Mouse (Mus musculus): ENCODE measurements around the gene Ppp4r3b.

Gene Ppp4r3b

DNA sequence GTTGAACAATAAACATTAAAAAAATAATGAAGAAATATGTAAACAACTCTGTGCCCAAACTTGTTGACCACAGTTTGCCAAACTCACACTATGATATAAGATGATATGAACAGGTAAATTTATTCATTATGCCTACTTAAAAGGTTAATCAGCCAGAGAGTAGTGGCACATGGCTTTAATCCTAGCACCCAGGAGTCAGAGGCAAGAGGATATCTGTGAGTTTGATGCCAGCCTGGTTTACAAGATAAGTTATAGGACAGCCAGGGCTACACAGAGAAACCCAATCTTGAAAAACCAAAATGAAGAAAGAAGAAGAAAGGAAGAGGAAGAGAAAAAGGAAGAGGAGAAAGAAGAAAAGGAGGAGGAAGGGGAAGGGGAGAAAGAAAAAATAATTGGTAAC, 64.7 kb downstream of the Ppp4r3b start:
- DNase-seq (ENCODE audit: low read depth, low spot score) = no peak

DNA sequence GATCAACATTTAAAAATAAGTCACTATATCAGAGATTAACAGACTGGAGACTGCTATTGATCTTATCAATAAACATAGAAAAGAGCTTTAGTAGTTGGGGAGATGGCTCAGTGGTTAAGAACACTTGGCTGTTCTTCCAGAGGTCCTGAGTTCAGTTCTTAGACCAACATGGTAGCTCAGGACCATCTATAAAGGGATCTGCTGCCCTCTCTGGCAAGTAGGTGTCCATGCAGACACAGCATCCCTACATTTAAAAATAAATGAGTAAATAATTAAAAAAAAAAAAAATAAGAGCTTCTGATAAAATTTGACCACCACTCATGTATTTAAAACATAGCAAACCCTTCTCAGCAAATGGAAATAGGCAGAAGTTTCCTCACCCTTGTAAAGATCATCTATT, 65.4 kb downstream of the Ppp4r3b start:
- DNase-seq (ENCODE audit: low read depth, low spot score) = no peak

DNA sequence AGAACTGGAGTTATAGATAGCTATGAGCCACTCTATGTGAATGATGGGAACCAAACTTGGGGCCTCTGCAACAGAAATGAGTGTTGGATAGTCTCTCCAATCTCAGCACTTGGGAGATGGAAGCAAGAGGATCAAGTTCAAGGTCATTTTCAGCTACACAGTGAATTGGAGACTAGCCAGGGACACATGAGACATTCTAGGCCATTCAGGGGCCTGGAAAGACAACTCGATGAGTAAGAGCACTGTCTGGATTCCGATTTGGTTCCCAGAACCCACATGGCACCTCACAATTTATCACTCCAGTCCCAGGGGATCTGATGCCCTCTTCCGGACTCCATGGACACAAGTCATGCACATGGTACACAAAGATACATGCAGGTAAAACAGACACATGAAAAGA, 65.9 kb downstream of the Ppp4r3b start:
- no peak for DNase-seq (ENCODE audit: low read depth, low spot score)

DNA sequence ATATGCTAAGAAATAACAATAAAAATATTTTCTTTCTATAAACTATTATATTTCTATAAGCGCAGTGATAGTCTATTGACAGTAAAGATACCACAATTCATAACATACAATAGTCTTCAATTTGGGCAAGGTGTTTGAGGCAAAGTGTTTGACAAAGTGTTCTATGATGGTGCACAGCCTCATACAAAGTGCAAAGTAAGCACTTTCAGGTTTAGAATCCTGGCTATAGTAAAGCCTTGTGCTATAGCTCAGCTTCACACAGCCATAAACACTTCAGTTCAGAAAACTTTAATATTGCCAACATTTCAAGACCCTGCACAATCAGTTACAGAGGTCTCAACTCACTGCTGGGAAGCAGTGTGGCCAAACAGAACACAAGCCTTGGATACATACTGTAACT, 66.7 kb downstream of the Ppp4r3b start:
- no peak for DNase-seq (ENCODE audit: low read depth, low spot score)

DNA sequence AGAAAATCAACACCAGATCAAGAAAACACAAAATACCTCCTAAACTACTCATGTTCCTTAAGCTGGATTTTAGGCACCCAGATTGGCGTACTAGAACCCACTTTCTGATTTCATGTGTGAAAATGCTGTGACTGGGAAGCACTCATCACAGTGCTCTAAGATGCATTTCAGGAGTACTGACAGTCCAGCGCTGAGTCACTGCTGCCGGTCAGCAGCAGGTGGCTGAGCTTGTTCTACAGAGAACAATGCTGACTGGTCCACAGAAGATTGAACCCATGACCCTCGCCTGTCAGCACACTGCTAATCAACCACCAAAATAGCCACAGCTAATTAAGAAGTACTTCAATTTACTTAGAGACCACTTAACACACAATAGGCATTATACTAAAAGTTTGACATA, 69.3 kb downstream of the Ppp4r3b start:
- no peak for DNase-seq (ENCODE audit: low read depth, low spot score)

DNA sequence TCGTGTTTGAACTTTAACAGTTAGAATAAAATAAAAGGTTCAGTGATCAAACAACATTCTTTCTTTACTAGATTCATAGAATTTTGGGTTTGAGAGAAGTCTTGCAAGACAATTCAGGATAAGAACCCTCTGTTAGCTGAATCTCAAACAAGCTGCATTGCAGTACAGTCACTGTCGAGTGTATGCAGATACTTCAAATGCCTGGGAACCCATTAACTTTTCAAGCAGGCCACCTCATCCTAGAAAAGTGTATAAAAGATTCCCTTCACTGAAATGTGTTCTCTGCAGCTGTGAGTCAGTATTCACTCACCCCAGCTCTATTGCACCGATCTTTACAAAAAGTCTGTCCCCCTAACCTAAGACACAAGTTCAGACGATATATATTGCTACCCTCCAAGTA, 73.3 kb downstream of the Ppp4r3b start:
- DNase-seq (ENCODE audit: low read depth, low spot score) = no peak

DNA sequence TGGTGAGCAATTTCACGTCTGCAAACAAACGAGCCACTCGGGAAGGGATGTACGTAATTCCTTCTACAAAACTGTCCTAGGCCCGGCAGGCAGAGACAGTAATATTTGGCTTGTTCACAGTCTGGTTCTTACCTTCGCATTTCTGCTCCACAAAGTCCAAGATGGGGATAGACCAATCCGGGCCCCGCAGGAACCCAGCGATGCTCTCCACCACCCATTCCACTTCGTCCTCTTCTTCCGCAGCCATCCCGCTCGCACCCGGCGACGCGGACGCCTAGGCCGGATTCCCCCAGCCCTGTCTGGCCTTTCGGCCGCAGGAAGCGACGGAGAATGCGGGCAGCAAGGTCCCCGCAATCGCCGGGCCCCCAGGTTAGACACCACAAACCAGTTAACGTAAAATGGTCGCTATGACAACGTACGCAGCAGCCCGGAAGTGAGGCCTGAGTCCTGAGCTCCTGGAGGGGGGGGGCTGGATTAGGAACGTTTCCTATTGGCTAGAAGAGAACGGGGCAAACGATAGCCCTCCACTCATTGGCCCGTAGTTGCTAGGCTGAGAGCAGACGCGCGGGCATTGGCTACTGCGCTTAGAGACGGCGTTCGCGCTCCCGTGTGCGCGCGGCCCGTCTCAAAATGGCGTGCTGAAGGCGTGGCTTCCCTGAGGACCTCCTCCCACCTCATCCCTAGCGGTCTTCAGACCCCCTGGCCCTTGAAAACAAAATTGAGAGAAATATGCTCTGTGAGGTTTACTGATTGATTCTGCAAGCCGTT, 74.4 kb downstream of the Ppp4r3b start, which contains the start of gene Cfap36:
Cfap36 (minus strand) TSS at position 527 of the 768 bp plus-strand sequence.
- DNase-seq (ENCODE audit: low read depth, low spot score) = peak; percentile 92

DNA sequence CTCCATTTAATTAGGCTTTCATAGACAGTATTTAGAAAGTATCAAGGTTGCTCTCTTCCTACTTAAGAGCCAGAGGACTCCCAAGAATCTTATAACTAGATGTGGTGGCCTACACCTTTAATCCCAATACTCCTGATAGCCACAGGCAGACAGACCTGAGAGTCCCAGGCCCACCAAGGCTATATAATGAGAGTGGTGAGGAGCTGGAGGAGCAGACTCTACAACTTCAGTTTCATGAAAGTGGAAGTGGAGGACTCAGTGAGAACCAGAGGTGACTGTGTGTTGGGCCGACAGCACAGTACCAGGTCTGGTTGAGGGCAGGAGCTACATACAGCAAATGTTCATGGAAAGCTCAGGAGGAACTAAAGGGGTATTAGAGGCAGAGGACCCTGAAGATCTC, 75.0 kb downstream of the Ppp4r3b start:
- no peak for DNase-seq (ENCODE audit: low read depth, low spot score)

DNA sequence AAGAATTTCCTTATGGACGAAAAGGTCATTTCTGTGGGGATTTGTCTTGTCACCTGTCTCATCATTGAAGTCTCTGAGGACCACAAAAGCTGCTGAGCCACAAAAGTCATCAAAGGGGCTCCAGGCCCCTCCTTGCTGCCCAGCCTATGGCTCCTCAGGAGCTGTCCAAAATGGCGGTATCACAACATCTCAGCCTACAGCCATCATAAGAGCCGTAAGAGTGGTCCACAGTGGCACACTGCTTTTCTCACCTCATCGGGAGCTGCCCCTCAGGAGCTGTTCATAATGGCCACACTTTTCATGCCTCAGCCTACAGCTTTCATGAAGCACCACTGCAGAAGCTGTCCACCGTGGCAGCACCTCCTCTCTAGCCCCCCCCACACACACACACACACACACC, 75.7 kb downstream of the Ppp4r3b start:
- no peak for DNase-seq (ENCODE audit: low read depth, low spot score)

DNA sequence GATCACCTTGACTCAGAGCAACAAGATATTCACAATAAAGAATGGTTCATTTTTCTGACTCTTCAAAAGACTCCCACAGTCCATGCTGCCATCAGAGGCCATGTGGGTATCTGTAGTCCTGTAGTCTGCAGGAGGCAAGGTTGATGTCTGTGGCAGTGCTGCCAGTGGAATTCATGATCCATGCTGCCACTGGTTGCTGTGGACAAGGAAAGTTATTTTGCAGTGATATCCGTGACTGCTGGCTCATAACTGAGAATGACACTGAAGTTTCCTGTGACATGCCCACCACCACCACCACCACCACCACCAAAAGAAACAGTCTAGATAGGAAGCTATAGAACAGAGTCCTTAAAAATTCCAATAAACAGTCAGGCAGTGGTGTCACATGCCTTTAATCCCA, 82.0 kb downstream of the Ppp4r3b start:
- DNase-seq (ENCODE audit: low read depth, low spot score) = no peak

DNA sequence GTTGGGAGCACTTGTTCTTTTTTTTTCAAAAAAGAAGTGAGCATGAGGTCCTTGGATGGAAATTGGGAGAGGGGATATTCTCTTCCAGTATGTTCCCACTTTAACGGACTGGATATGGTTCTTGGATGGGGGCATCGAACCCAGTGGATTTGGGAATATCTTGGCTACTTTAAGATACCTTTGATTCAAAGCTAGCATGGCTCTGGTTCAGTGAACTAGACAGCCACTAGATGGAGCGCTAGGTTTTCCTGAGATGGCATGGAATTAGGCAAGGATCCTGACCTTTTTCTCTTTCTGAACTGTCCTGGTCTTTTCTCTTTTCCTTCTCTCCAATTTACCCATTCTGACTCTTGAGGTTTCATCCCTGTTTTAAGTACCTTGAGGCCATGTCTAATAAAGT, 95.1 kb downstream of the Ppp4r3b start:
- peak; percentile 38 for DNase-seq (ENCODE audit: low read depth, low spot score)
